Mouse (Mus musculus): ENCODE data around the gene Hoxd10. TPM values are rescaled to one million over a fixed set of nuclear protein-coding genes. Genes with fewer than 3 reads are reported as not detected.

Hoxd10 gene
- polyA plus RNA-seq, 1 experiment from 2014 or later = 7.9 TPM

DNA sequence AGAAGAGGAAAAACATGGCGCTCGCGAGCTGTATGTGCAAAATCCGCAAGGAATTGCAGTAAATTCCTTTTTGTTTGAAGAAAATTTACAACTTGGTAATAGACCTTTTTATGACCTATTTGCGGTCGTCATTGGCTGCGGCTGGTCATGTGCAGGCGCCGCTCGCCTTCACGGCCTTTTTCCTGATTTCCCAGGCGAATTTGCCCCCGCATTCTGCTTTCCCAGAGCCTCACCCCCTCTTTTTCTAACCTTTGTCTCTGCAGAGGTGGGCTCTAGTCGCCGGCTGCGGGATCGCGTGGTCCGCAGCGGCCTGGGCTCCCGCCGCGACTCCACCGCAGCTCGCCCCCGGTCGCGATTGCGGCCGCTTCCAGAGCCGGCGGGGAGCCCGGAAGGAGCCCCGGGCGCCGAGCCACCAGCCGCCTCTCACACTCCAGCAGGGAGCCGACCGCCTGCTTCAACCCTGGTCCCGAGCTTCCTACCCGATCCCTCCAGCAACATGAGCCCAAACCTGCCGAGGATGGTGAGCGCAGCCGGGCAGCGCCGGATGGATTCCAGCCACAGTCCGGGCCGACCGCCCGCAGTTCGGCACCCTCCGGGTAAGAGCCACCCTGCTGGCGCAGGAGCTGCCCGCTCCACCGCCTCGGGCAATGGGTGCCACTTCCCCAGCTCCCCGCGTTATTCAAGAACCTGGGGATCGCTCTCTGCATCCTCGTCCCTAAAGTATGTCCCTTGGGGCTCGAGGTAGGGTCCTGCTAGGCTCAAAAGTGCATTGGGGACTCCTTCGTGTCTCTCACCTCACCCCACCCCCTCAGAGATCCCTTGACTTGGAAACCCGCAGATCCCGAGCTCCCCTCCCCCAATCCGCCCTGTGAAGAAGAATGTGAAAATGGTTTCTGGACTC, 20.2 kb downstream of the Hoxd10 start, which contains the start of the genes Hoxd3 and Hoxd4:
Gene Hoxd3, plus strand, starts transcription at position 207 of the 901 bp plus-strand sequence.
Gene Hoxd4, plus strand, starts transcription at position 209 of the 901 bp plus-strand sequence.
- Histone ChIP-seq H3K4me3 (replicated peaks) (peak within 1 kb of the TSS; percentile 48), H3K36me3 (no peaks in the 10 kb centered on the region), H3K27ac (peak within 1 kb of the TSS; percentile 74), H3K9ac (peak within 1 kb of the TSS; percentile 66), H3K27me3 (replicated peaks) (peaks cover 52% of the 10 kb centered on the region), H3K9me3 (no peaks in the 10 kb centered on the region), H3K4me1 (replicated peaks) (no peaks in the 10 kb centered on the region; the same call in 1 of the 2 replicates), H3K4me2 (replicated peaks) (peak within 1 kb of the TSS; percentile 73)
- peak; percentile 53 for ATAC-seq
- WGBS = under 1% methylated on average over 65 of the region's 65 CpGs

DNA sequence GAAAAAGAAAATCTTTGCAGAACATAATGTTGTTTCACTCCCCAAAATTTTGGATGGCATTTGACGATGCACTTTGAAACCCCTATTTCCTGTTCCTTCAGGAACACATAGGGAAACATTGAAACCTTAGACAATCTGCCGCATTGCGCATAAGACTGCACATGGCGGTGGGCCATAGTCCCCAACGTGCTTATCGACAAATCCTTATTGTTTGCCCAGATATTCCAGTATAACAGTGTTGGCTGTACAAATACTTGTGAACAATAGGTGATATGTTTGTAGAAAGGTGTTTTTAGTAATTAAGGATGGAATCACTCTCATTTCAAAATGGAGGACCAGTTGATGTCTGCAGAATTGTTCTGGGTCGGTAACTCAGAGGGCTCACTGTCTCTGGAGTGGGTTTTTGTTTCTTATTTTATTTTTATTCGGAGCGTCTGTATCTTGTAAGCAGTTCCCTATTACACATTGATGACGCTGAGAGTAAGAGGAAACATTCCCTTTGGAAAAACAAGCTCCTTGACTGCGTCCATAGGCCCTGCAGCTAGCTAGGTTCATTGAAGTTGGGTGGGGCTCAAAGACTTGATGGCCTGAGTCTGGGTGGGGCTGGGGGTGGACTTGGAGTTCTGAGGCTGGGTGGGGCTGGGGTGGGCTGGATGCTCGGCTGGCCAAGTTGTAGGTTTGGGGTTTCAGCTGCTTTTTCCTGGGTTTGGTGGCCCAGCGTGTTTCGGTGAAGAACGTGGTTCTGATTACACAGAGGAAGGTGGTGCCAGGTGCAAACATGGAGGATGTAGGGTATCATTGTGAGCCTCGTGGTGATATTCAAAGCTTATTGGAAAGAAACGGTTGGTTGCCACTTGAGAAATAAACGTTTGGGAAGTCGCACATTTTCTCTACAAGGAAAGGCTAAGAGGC, 21.8 kb downstream of the Hoxd10 start:
- Histone ChIP-seq H3K36me3 (no peaks in the 10 kb centered on the region), H3K4me3 (replicated peaks) (peak overlapping the region; percentile 11; the same call in 1 of the 2 replicates), H3K4me2 (replicated peaks) (peak overlapping the region; percentile 73), H3K4me1 (replicated peaks) (no peaks in the 10 kb centered on the region; the same call in 1 of the 2 replicates), H3K27me3 (replicated peaks) (peaks cover 44% of the 10 kb centered on the region), H3K9me3 (no peaks in the 10 kb centered on the region), H3K27ac (no peak overlapping the region), H3K9ac (no peak overlapping the region)
- no peak for ATAC-seq
- 16% methylated on average over 19 of the region's 19 CpGs for WGBS

DNA sequence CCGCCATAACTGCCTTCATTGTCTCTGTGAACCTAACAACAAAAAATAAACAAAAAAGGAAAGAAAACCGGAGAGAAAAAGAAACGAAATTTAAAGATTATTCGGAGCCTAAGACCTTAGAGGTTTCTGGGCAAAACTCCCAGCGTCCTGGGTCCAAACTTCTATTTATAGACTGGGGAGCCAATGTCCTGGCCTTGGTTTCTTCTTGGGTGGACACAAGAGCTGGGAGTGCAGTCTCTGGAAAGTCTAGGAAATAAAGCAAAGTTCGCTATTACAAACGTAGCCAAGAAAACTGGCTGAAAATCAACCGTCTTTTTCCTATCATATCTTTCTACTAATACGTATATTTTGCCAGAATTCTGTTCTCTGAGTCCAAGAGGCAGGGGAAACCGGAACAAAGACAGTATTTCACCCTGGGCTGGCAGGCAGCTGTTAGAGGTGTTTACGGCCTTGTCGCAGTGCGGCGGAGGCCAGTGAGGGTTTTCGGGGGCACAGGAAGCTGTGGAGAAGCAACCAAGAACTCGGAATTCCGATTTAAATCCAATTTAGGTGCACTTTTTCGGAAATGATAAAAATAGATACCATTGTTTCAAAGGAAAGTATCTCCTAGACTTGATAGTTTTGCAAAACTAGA, 22.5 kb downstream of the Hoxd10 start:
- no peak for ATAC-seq
- Histone ChIP-seq H3K4me3 (replicated peaks) (no peak overlapping the region), H3K4me2 (replicated peaks) (peak overlapping the region; percentile 73), H3K4me1 (replicated peaks) (no peaks in the 10 kb centered on the region; the same call in 1 of the 2 replicates), H3K9ac (no peak overlapping the region), H3K27ac (0 out of 2 replicates have a peak overlapping the region, but pooled peaks have one; percentile 9), H3K27me3 (replicated peaks) (peaks cover 39% of the 10 kb centered on the region), H3K36me3 (no peaks in the 10 kb centered on the region), H3K9me3 (no peaks in the 10 kb centered on the region)
- WGBS = 22% methylated on average over 18 of the region's 18 CpGs

DNA sequence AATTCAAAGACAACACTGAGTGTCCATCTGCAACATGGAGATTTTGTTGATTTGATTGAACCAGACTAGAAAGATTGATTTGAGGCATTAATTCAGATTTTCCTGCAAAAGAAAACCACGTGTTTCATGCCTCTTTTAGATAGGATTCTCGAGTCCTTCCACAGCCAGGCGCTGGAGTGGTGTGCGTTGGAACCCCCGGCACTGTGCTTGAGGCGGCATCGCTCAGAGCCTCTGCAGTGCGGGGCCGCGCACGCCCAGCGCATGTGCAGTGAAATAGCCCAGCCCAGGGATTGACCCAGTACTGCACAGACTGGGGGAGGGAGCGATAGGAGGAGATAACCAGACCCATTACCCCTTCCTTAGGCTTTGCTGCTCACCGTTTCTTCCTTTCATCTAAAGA, 23.2 kb downstream of the Hoxd10 start:
- Histone ChIP-seq H3K9ac (no peak overlapping the region), H3K4me3 (replicated peaks) (peak overlapping the region; percentile 14; the same call in 1 of the 2 replicates), H3K4me2 (replicated peaks) (peak overlapping the region; percentile 73), H3K27me3 (replicated peaks) (peaks cover 38% of the 10 kb centered on the region), H3K9me3 (no peaks in the 10 kb centered on the region), H3K4me1 (replicated peaks) (no peaks in the 10 kb centered on the region; the same call in 1 of the 2 replicates), H3K36me3 (no peaks in the 10 kb centered on the region), H3K27ac (no peak overlapping the region; the same call in 1 of the 2 replicates)
- peak; percentile 52 for ATAC-seq
- WGBS = 4% methylated on average over 14 of the region's 14 CpGs

DNA sequence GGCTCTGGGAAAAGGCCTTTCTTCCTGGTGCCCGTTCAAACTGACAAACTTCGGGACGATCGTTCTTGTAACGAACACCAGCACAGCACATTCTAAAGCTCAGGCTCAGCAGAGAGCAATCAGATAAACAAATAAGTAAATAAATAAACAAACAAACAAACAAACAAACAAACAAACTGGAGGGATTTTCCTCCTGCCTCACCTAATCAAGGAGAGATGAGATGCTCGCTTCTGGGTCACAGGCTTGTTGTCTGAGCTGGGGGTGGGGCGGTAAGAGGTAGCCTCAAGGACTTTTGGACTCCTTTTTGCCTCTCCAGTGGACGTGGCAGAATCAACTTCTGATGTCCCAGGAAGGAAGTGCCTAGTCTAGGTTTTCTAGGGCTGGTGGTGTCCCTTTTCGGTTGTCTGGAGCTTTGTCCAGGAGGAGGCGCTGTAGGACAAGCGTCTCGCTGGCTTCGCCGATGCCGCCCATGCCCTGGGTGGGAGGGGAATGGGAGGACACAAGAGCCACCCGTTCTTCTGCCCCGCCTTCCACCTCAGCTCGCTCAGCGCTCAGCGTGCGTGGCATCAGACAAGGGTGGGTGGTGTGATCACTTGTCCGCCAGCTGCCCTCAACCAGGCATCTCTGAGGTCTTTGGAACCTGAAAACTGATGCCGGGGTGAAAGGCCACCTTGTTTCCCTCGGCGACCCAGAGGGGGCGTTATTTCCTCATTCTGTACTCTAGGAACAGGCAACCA, 23.9 kb downstream of the Hoxd10 start:
- Histone ChIP-seq H3K9me3 (no peaks in the 10 kb centered on the region), H3K4me1 (replicated peaks) (no peaks in the 10 kb centered on the region; the same call in 1 of the 2 replicates), H3K27me3 (replicated peaks) (peaks cover 33% of the 10 kb centered on the region), H3K36me3 (no peaks in the 10 kb centered on the region), H3K4me2 (replicated peaks) (peak overlapping the region; percentile 73), H3K4me3 (replicated peaks) (peak overlapping the region; percentile 25), H3K27ac (no peak overlapping the region), H3K9ac (no peak overlapping the region)
- peak; percentile 75 for ATAC-seq
- WGBS = 4% methylated on average over 26 of the region's 26 CpGs

DNA sequence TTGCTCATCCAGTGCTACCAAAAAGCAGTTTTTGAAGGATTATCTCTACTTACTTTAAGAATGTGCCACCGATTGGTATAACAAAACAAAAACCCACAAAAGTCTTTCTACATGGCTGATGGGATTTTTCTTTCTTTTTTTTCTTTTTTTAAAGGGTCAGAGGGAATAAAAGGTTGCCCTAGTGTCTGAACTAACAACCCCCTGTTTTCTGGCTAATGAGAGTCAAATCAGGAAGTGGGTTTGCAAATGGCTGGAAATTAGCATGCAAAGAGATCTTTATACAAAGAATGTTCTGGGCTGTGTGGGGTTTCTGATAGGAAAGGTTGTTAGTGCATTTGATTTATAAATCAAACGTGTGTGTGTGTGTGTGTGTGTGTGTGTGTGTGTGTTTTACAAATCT, 28.7 kb downstream of the Hoxd10 start:
- Histone ChIP-seq H3K36me3 (no peaks in the 10 kb centered on the region), H3K4me3 (replicated peaks) (no peak overlapping the region), H3K27ac (no peak overlapping the region), H3K9ac (no peak overlapping the region), H3K27me3 (replicated peaks) (peaks cover 45% of the 10 kb centered on the region), H3K4me2 (replicated peaks) (no peak overlapping the region), H3K4me1 (replicated peaks) (peaks cover 16% of the 10 kb centered on the region), H3K9me3 (no peaks in the 10 kb centered on the region)
- WGBS = 39% methylated on average over 2 of the region's 2 CpGs
- no peak for ATAC-seq

DNA sequence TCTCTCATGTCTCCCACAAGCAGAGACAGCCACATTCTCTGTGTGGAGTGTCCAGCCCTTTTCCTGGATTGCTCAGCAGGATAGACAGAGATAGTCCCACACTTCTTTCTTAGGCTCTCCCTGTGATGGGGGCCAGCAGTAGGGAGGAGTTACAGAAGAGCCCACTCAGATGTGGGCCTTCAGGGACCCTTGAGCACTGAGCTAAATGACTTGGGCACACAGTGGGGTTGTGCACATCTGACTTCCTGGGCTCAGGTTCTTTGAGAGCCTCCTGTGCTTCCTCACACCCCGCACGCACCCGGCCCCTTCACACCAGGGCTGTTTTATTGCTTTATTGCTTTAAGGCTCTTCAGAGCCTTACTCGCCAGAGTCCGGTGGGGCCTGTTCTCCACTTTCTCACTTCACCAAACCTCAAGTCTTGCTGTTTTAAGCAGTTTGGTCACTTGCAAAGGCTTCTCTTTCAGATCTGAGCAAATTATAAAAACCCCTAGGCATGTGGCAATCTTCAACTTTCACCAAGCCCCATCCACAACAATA, 29.3 kb downstream of the Hoxd10 start:
- Histone ChIP-seq H3K4me2 (replicated peaks) (peak overlapping the region; percentile 10; the same call in 1 of the 2 replicates), H3K36me3 (no peaks in the 10 kb centered on the region), H3K4me3 (replicated peaks) (no peak overlapping the region), H3K4me1 (replicated peaks) (peaks cover 16% of the 10 kb centered on the region), H3K27me3 (replicated peaks) (peaks cover 50% of the 10 kb centered on the region), H3K9me3 (no peaks in the 10 kb centered on the region), H3K9ac (no peak overlapping the region), H3K27ac (no peak overlapping the region)
- WGBS = 27% methylated on average over 5 of the region's 5 CpGs
- peak; percentile 74 for ATAC-seq

DNA sequence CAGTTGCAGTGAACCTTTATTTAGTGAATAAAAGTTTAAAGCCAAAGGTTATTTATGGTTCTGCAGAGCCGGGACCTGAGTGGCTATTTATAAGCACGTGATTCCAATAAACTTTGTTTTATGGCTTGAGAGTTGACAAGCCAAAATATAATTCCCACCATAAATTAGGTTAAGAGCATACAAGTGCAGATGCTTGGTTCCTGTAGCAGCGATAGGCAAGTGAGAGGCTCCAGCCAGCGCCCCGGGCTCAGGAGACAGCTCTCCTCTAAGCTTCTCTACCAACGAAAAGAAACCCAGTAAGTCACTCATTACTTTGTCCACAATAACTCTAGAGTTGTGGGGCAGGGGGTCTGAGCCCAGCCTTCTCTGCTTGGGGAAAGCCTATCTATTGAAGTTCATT, 30.2 kb downstream of the Hoxd10 start:
- H3K4me2 ChIP-seq (replicated peaks) = peak overlapping the region; percentile 24; the same call in 1 of the 2 replicates
- no peak overlapping the region for H3K27ac ChIP-seq
- 10% methylated on average over 6 of the region's 6 CpGs for WGBS
- H3K4me3 ChIP-seq (replicated peaks) = no peak overlapping the region
- H3K36me3 ChIP-seq = no peaks in the 10 kb centered on the region
- H3K9ac ChIP-seq = no peak overlapping the region
- H3K9me3 ChIP-seq = no peaks in the 10 kb centered on the region
- ATAC-seq = peak; percentile 26; the same call in 1 of the 2 replicates
- H3K27me3 ChIP-seq (replicated peaks) = peaks cover 53% of the 10 kb centered on the region
- peaks cover 16% of the 10 kb centered on the region for H3K4me1 ChIP-seq (replicated peaks)

DNA sequence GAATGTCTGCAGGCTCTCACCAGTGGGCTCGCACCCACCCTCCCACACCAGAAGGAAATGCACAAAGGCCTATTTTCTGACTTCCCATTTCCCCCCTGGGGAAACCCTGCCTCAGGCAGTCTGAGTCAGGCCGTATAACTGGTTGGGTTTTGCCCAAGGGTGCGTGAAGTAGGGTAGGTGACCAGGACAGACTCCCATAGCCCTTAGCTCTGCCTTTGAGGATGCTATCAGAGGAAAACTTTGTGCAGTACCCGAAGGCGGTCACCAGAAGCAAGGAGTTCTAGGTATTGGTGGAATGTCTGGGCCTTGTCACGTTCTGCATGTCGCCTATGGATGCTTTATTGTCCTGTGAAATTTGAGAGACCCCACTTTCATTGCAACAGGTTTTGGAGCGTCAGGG, 31.2 kb downstream of the Hoxd10 start:
- H3K4me1 ChIP-seq (replicated peaks) = peaks cover 22% of the 10 kb centered on the region
- 48% methylated on average over 8 of the region's 8 CpGs for WGBS

DNA sequence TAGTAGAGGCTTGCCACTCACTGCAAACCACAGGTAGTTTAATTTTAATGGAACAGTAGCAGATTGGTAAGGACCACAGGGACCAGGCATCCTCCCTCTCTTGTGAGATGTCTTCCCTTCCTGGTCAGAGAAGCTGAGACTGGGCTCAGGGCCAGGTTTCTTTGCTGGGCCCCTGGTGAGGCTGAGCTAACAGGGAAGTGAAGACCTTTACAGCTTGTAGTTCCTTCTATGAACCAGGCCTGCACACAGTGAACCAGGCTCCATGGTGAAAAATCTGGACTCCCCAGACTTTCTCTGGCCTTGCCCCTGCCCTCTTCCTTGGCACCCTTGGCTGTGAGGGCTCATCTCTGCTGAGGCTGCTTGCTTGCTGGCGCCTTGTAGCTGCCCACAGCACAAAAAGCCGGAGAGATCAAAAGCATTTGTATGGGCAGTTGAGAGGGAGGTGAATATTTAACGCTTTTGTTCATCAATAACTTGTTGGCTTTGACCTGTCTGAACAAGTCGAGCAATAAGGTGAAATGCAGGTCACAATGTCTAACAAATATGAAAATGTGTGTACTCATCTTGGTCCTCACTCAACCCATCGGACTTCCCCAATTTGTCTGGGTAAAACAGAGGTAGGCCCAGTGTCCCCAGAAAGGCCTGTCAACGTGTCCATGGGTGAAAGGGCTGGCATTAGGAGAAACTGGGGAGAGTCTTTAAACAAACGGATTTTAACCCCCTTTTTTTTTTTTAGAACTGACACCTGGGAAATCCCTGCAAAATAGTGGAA, 32.7 kb downstream of the Hoxd10 start:
- Histone ChIP-seq H3K9ac (no peak overlapping the region), H3K4me3 (replicated peaks) (no peak overlapping the region), H3K4me1 (replicated peaks) (peaks cover 22% of the 10 kb centered on the region), H3K27ac (no peak overlapping the region), H3K4me2 (replicated peaks) (0 out of 2 replicates have a peak overlapping the region, but pooled peaks have one; percentile 23), H3K27me3 (replicated peaks) (peaks cover 69% of the 10 kb centered on the region), H3K9me3 (no peaks in the 10 kb centered on the region), H3K36me3 (no peaks in the 10 kb centered on the region)
- ATAC-seq = peak; percentile 43
- WGBS = 53% methylated on average over 7 of the region's 7 CpGs

More for the DNA sequence above, 31.2 kb downstream of the Hoxd10 start:
- Histone ChIP-seq H3K9ac (no peak overlapping the region), H3K4me3 (replicated peaks) (no peak overlapping the region), H3K27ac (no peak overlapping the region), H3K36me3 (no peaks in the 10 kb centered on the region), H3K27me3 (replicated peaks) (peaks cover 64% of the 10 kb centered on the region), H3K9me3 (no peaks in the 10 kb centered on the region), H3K4me2 (replicated peaks) (peak overlapping the region; percentile 33)
- no peak for ATAC-seq
